Mouse (Mus musculus) monocyte, adult 5-6 weeks (primary cell): Measurements from ENCODE around the gene Aph1a. TPM values are rescaled to one million over a fixed set of nuclear protein-coding genes. Genes with fewer than 3 reads are reported as not detected.

ENCODE experiments used
- ATAC-seq: fragments of 153-309, 156-312 bp; replicated peaks from 2 replicates; pipeline ENCODE4 v1.8.0; 2017; ENCODE audit warnings: mild to moderate bottlenecking; ENCODE audit not compliant: low TSS enrichment, insufficient number of reproducible peaks, severe bottlenecking, poor library complexity, low FRiP score
- total RNA-seq: library from RNA; stranded (forward); fragments of 200-1000, 200-491, 200-594 nt; gene quantifications from 3 replicates; pipeline ENCODE4 v1.2.3, GENCODE M21; 2017

Gene Aph1a
- total RNA-seq, 1 experiment from 2014 or later, result 32.8 TPM

DNA sequence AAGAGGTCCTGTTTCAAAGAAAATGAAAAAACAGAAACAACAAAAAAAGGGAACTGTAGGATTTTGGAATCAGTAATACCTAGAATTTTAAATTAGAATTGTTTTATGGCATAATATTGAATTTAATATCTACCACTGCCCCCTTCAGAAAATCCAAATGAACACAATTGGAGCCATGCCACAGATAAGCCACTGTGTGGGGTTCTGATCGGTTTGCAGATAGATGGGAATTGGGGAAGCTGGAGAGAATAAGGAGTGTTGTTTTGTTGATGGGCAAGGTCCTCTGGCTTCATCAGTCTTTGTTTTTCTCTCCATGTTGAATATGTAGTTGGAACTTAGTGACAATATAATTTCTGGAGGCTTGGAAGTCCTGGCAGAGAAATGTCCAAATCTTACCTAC is 40.7 kb downstream of the Aph1a start:
- ATAC-seq, result no peak

DNA sequence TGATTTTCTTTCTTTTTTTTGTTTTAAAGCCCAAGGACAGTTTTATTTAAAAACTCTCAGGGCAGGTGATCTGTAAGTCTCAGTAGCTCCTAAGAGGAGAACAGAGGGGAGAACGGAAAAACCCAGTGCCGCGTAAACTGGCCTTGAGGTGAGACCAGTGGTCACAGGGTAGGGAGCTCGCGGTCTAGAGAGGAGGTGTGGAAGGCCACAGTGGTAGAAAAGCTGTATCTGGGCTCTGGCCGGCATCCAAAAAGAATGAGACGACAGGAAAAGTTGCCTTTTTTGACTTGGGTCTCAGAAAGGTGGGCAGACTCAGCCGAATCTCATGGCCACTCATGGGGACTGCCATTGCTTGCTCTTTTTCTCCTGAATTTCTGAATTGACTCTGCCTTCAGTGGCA is 44.4 kb downstream of the Aph1a start:
- no peak for ATAC-seq

DNA sequence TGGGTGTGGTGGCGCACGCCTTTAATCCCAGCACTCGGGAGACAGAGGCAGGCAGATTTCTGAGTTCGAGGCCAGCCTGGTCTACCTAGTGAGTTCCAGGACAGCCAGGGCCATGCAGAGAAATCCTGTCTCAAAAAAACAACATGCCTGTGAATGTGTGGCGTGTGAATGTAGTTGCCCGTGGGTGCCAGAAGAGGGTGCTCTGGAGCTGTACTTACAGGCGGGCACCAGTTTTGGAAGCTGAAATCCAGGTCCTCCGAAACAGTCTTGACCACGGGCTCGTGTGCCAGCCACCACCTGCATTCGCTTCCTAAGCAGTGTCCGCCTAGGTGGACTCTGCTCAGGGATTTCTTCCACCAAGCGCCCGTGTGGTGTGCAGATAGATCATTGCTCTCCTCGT is 45.1 kb downstream of the Aph1a start:
- peak; percentile 58; the same call in 1 of the 2 replicates for ATAC-seq

DNA sequence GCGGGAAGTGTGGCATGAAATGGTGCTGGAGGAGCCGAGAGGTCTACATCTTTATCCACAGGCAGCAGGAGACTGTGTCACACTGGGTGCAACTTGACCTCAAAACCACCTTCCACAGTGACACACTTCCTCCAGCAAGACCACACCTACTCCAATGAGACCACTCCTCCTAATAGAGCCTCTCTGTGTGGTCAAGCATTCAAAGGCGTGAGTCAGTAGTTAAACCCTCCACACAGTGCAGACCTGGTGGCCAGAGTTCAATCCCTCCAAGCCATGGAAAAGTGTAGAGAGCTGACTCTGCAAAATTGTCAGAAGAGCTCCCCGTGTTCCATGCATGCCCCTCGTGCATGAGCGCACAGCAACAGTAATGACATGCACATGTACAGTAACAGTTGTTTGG is 49.0 kb downstream of the Aph1a start:
- 0 out of 2 replicates have a peak, but pooled peaks have one; percentile 27 for ATAC-seq

DNA sequence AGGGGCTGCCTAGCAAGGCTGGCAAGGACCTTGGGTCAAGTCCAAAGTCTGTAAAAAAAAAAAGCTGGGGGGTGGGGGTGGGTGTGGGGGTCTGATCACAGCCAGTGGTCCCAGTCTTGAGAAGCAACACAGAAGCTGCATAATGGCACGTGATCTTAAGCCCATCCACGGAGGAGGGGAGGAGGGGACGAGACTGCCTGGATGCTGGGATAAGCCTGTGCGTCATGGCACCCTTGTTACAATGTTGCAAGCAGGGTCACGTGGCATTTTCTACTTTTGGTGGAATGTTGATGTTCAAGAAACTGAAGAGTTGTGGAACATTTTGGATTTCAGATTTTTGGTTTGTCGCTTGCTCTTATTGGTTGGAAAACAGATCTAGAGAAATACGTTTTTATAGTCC is 49.5 kb downstream of the Aph1a start:
- no peak for ATAC-seq

DNA sequence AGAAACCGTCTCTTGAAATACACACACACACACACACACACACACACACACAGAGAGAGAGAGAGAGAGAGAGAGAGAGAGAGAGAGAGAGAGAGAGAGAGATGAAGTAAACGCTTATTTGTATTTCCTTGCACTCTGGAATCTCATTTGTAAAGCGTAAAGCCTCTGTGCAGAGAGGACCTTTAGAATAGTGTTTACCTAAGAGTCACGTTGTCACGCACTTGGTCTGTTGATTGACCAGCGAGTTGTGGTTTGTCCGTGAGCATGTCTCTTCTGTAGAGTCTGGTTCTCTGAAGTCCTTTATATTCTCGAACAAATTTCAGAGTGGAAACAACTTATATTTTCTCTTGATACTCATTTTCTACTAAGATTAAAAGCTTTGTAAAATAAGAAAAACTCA is 51.0 kb downstream of the Aph1a start:
- ATAC-seq, result no peak

DNA sequence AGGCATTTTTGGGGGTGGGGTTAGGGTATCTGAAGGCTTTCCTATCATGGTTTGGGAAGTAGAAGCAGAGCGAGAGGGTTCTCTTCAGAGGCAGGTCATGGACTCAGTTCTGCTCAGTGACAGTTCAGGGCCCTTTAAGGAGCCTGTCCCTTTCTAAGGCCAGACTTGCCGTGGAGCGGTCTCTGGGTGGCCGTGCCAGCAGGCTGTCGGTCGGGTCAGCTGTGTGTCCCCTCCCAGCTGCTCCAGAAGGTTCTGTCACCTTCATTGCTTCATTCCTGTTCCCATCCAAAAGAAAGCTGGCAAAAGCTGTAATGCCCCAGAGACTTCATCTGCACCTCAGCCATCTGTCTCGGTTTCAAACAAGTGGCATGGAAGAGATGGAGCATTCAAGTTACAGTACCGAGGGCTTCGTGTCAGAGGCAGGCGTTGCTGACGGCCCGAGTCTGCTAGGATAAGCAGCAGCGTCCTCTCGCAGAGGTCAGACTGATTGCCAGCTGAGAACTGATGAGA is 52.0 kb downstream of the Aph1a start:
- ATAC-seq, result no peak

Other genes starting within 250 kb of the Aph1a start
- gene Mcl1, start 235.2 kb upstream of the Aph1a start, total RNA-seq, result 678 to 973 TPM (median 884 TPM) in 3 replicates
- 0.38 to 7.2 TPM (median 0.53 TPM) in 3 replicates for gene Adamtsl4, start 206.1 kb upstream of the Aph1a start, total RNA-seq
- 1.6 to 7.1 TPM in 2 of 3 replicates, not detected in the other for gene Ecm1, start 154.4 kb upstream of the Aph1a start, total RNA-seq
- gene Tars2, start 133.8 kb upstream of the Aph1a start, total RNA-seq, result 15.4 to 29.0 TPM (median 21.4 TPM) in 3 replicates
- gene Rprd2, start 75.1 kb upstream of the Aph1a start, total RNA-seq, result 47.5 to 52.2 TPM (median 48.5 TPM) in 3 replicates
- gene Prpf3, start 38.1 kb upstream of the Aph1a start, total RNA-seq, result 30.1 to 50.7 TPM (median 32.2 TPM) in 3 replicates
- gene Mrps21, start 22.4 kb upstream of the Aph1a start, total RNA-seq, result 241 to 323 TPM (median 321 TPM) in 3 replicates
- 6.4 to 16.6 TPM (median 10.2 TPM) in 3 replicates for gene Ciart, start 11.7 kb upstream of the Aph1a start, total RNA-seq
- 148 to 259 TPM (median 230 TPM) in 3 replicates for gene BC028528, start 2.0 kb upstream of the Aph1a start, total RNA-seq
- gene Car14, start 10.7 kb downstream of the Aph1a start, total RNA-seq, result not detected in 3 replicates
- gene Anp32e, start 35.3 kb downstream of the Aph1a start, total RNA-seq, result 108 to 150 TPM (median 134 TPM) in 3 replicates
- gene Plekho1, start 102.0 kb downstream of the Aph1a start, total RNA-seq, result 73.1 to 144 TPM (median 131 TPM) in 3 replicates
- 18.1 to 75.8 TPM (median 21.4 TPM) in 3 replicates for gene Vps45, start 164.5 kb downstream of the Aph1a start, total RNA-seq
- 12.5 to 26.2 TPM (median 17.1 TPM) in 3 replicates for gene Otud7b, start 210.6 kb downstream of the Aph1a start, total RNA-seq